Mouse (Mus musculus): ENCODE data around the gene Poc1a. TPM values are rescaled to one million over a fixed set of nuclear protein-coding genes. Genes with fewer than 3 reads are reported as not detected.

Poc1a gene
- total RNA-seq, 2 experiments from 2014 or later: 18.6 to 19.6 TPM

GRCm38 (mm10) chr9:106398667-106399311, 117.9 kb downstream of the Poc1a start:
- no peak overlapping the region for H3K4me3 ChIP-seq
- TF ChIP-seq CTCF (IDR thresholded peaks at IDR 0.05): no peak
- no peak overlapping the region for H3K27ac ChIP-seq
- intact Hi-C loops (cut with DNase I): no loop called here
- DNase-seq (ENCODE audit: extremely low spot score in 1 of 2, low spot score in 2 of 2): no peak

GRCm38 (mm10) chr9:106399808-106400207, 118.9 kb downstream of the Poc1a start:
- H3K27ac ChIP-seq: no peak overlapping the region
- intact Hi-C loops (cut with DNase I): no loop called here
- DNase-seq (ENCODE audit: extremely low spot score in 1 of 2, low spot score in 2 of 2): no peak
- TF ChIP-seq CTCF (IDR thresholded peaks at IDR 0.05): no peak
- no peak overlapping the region for H3K4me3 ChIP-seq

Other genes with a start within 250 kb of the Poc1a start
- 1 to 10 TPM; 1.5 to 2.2 TPM for gene Col6a4, start 184.3 kb upstream of the Poc1a start, total RNA-seq (2021)
- gene Glyctk, start 122.9 kb upstream of the Poc1a start, total RNA-seq (2021): 1 to 10 TPM; 4.0 to 5.0 TPM
- 100 to 1,000 TPM; 117 to 126 TPM for gene Wdr82, start 110.1 kb upstream of the Poc1a start, total RNA-seq (2021)
- gene Ppm1m, start 81.3 kb upstream of the Poc1a start, total RNA-seq (2021): 10 to 100 TPM; 22.2 to 26.4 TPM
- gene Twf2, start 78.0 kb upstream of the Poc1a start, total RNA-seq (2021): 10 to 100 TPM; 60.3 to 61.1 TPM
- 1 to 10 TPM in 1 of 2 experiments, under 1 TPM in 1; 0.82 to 1.1 TPM for gene Tlr9, start 58.5 kb upstream of the Poc1a start, total RNA-seq (2021)
- gene Alas1, start 32.4 kb upstream of the Poc1a start, total RNA-seq (2021): 100 to 1,000 TPM; 138 to 140 TPM
- 100 to 1,000 TPM; 105 to 115 TPM for gene Dusp7, start 87.6 kb downstream of the Poc1a start, total RNA-seq (2021)
- gene Rpl29, start 148.4 kb downstream of the Poc1a start, total RNA-seq (2021): 100 to 1,000 TPM; 273 to 308 TPM
- 10 to 100 TPM; 16.0 to 18.7 TPM for gene Acy1, start 157.3 kb downstream of the Poc1a start, total RNA-seq (2021)
- gene Abhd14b, start 166.4 kb downstream of the Poc1a start, total RNA-seq (2021): 10 to 100 TPM; 12.2 to 14.1 TPM
- gene Abhd14a, start 166.6 kb downstream of the Poc1a start, total RNA-seq (2021): 10 to 100 TPM; 38.4 to 38.6 TPM
- 100 to 1,000 TPM; 202 to 207 TPM for gene Pcbp4, start 172.2 kb downstream of the Poc1a start, total RNA-seq (2021)
- gene Gpr62, start 184.9 kb downstream of the Poc1a start, total RNA-seq (2021): 1 to 10 TPM; 7.4 to 7.6 TPM
- 10 to 100 TPM; 35.4 to 38.3 TPM for gene Rrp9, start 194.9 kb downstream of the Poc1a start, total RNA-seq (2021)
- 1 to 10 TPM; 4.4 to 4.9 TPM for gene Parp3, start 195.9 kb downstream of the Poc1a start, total RNA-seq (2021)
- gene Iqcf1, start 218.9 kb downstream of the Poc1a start, total RNA-seq (2021): not detected
- not detected for gene Iqcf5, start 233.5 kb downstream of the Poc1a start, total RNA-seq (2021)

Measured in left cerebral cortex, adult 2 months (tissue).